Mouse (Mus musculus) adrenal gland, adult 2 months (tissue): Measurements from ENCODE around the gene Bag2. TPM values are rescaled to one million over a fixed set of nuclear protein-coding genes. Genes with fewer than 3 reads are reported as not detected.

ENCODE experiments used
- DNase-seq: peaks from one replicate; pipeline ENCODE4 v3.0.0; 2021
- long read RNA-seq: library from polyadenylated mRNA; stranded (forward); transcript quantifications from one replicate; pipeline ENCODE4 v2.0.0, GENCODE M21; 2021
- polyA plus RNA-seq: library from polyadenylated mRNA; depleted of rRNA; stranded (reverse); fragments of >200 nt; gene quantifications from 2 replicates; pipeline ENCODE4 v1.2.3, GENCODE M21; 2012; rRNA removed
- total RNA-seq, 2 experiments: library from RNA; stranded (reverse); gene quantifications; 2 replicates each; pipeline ENCODE4 v1.2.3; 2021

Bag2 gene
- 10 to 100 TPM; 13.8 to 15.6 TPM for total RNA-seq
- polyA plus RNA-seq: 15.1 and 18.4 TPM in 2 replicates
- long read RNA-seq, transcript Bag2-201 (3 exons, 1,860 nt): major isoform, 6 of 19 reads
- long read RNA-seq, partial matches to known transcripts: 1 of 19 reads
- long read RNA-seq, other reads (novel, unspliced or antisense): 11 of 19 reads

GRCm38 (mm10) chr1:33757491-33758041 lies at the start of gene Bag2:
Gene Bag2, minus strand, starts transcription at chr1:33757795.
- peak; percentile 87 for DNase-seq

GRCm38 (mm10) chr1:33803323-33803722 lies 45.7 kb upstream of the Bag2 start:
- no peak for DNase-seq

- DNase-seq: no peak
Measured at GRCm38 (mm10) chr1:33799620-33800019, 42.0 kb upstream of the Bag2 start.

- DNase-seq: no peak
Measured at GRCm38 (mm10) chr1:33788493-33788892, 30.9 kb upstream of the Bag2 start.

- no peak for DNase-seq
Measured at GRCm38 (mm10) chr1:33788072-33788471, 30.5 kb upstream of the Bag2 start.

GRCm38 (mm10) chr1:33784561-33784960 lies 27.0 kb upstream of the Bag2 start:
- no peak for DNase-seq

- DNase-seq: no peak
Measured at GRCm38 (mm10) chr1:33776175-33776611, 18.6 kb upstream of the Bag2 start.

- DNase-seq: no peak
Measured at GRCm38 (mm10) chr1:33772106-33772505, 14.5 kb upstream of the Bag2 start.

GRCm38 (mm10) chr1:33771621-33772020 lies 14.0 kb upstream of the Bag2 start:
- no peak for DNase-seq

GRCm38 (mm10) chr1:33768827-33769226 lies 11.2 kb upstream of the Bag2 start:
- DNase-seq: no peak

GRCm38 (mm10) chr1:33768091-33768787 lies 10.6 kb upstream of the Bag2 start:
- DNase-seq: no peak

GRCm38 (mm10) chr1:33766520-33767508 lies 9.2 kb upstream of the Bag2 start:
- no peak for DNase-seq

GRCm38 (mm10) chr1:33765468-33766080 lies 8.0 kb upstream of the Bag2 start:
- DNase-seq: no peak

- DNase-seq: no peak
Measured at GRCm38 (mm10) chr1:33763826-33764225, 6.2 kb upstream of the Bag2 start.

- no peak for DNase-seq
Measured at GRCm38 (mm10) chr1:33758488-33758887, 893 bp upstream of the Bag2 start.

GRCm38 (mm10) chr1:33757033-33757413 lies 572 bp downstream of the Bag2 start:
- peak; percentile 33 for DNase-seq

- DNase-seq: peak; percentile 21
Measured at GRCm38 (mm10) chr1:33756258-33757032, 1.1 kb downstream of the Bag2 start.

GRCm38 (mm10) chr1:33755799-33756198 lies 1.8 kb downstream of the Bag2 start:
- no peak for DNase-seq

- DNase-seq: no peak
Measured at GRCm38 (mm10) chr1:33754965-33755735, 2.4 kb downstream of the Bag2 start.

GRCm38 (mm10) chr1:33754089-33754488 lies 3.5 kb downstream of the Bag2 start:
- DNase-seq: no peak
